Mouse (Mus musculus): ENCODE data around the gene Lyplal1. TPM values are rescaled to one million over a fixed set of nuclear protein-coding genes. Genes with fewer than 3 reads are reported as not detected.
A peak's percentile ranks its signal among the peaks of the same experiment; 100 is the strongest.

Lyplal1 gene
- 15.7 and 19.1 TPM in 2 replicates for polyA plus RNA-seq (2016; fragmentation: Nextera tagmentation; extraction: Ambion mirVana)

DNA sequence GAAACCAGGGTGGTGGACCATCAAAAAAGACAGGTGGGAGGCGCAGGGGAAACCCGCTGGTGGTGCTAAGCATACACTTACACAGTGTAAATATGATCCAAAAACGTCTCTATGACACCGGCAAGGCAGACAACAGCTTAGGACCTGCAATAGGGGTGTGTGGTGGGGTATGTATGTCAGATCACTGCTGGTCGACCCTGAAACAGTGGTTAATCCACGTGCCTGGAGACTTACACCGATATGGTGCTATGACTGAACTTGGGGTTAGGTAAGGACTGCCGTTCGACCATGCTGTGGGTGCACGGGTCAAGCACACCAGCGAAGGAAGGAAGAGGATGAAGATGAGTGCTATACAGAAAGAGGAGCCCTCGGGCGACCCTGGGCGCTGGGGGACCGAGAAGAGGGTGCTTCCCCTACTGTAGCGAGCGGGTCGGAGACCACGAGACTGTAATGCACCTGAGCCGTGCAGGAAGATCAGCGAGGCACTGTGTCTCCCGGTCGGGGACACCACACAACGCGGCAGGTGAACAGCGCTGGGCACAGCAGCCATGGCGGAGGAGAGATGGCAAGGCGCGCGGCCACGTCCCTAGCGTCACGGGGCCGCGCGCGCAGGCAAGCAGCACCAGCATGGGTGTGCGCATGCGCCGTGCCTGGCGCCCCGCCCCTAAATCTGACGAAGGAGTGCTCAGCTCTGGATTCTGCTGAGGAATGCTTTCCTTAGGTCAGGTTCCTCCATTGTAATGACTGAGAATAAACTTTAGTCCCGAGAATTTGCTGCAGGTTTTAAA lies at the start of gene Lyplal1:
Gene Lyplal1 (minus strand): TSS at position 610 of the 788 bp plus-strand sequence.
- no peaks in the 10 kb centered on the region for H3K9me3 ChIP-seq
- DNase-seq (ENCODE audit: low spot score), result peak; percentile 91
- H3K36me3 ChIP-seq, result peaks cover 5% of the 10 kb centered on the region; the same call in 1 of the 2 replicates
- H3K4me3 ChIP-seq, result peak within 1 kb of the TSS; percentile 69
- 5% methylated on average over 44 of the region's 44 CpGs for WGBS
- no peaks in the 10 kb centered on the region for H3K27me3 ChIP-seq (ENCODE audit: insufficient read depth, poor library complexity, severe bottlenecking)
- H3K27ac ChIP-seq, result peak within 1 kb of the TSS; percentile 96
- peaks cover 11% of the 10 kb centered on the region for H3K4me1 ChIP-seq (replicated peaks)

DNA sequence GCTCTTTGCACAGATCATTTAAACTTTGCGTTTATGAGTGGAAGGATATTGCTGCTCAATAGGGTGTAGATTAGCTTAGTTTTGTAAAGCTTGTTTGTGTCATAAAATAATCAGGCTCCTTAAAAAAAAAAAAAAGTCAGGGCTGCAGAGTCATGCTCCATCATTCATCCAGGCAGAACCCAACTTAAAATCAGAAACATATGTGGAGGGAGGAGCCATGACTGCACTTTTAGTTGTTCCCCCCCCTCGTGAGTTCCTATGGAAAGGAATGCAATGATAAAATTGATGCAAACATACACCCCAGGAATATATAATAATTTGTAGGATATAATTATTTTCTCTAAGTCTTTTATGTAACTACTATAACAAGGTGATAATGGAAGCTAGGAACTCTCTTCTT lies 46.5 kb upstream of the Lyplal1 start:
- H3K4me3 ChIP-seq, result no peak overlapping the region
- H3K27me3 ChIP-seq (ENCODE audit: insufficient read depth, poor library complexity, severe bottlenecking), result no peaks in the 10 kb centered on the region
- no peaks in the 10 kb centered on the region for H3K36me3 ChIP-seq
- H3K4me1 ChIP-seq (replicated peaks), result no peaks in the 10 kb centered on the region
- 62% methylated on average over 2 of the region's 2 CpGs for WGBS
- no peak for DNase-seq (ENCODE audit: low spot score)
- no peaks in the 10 kb centered on the region for H3K9me3 ChIP-seq
- H3K27ac ChIP-seq, result no peak overlapping the region

- WGBS, result 62% methylated on average over 12 of the region's 12 CpGs
- no peaks in the 10 kb centered on the region for H3K27me3 ChIP-seq (ENCODE audit: insufficient read depth, poor library complexity, severe bottlenecking)
- no peak overlapping the region for H3K4me3 ChIP-seq
- no peak overlapping the region for H3K27ac ChIP-seq
- H3K4me1 ChIP-seq (replicated peaks), result no peaks in the 10 kb centered on the region
- no peaks in the 10 kb centered on the region for H3K9me3 ChIP-seq
- no peak for DNase-seq (ENCODE audit: low spot score)
- no peaks in the 10 kb centered on the region for H3K36me3 ChIP-seq
These were observed 46.1 kb upstream of the Lyplal1 start for GRCm38 (mm10) chr1:186163206-186163605.

DNA sequence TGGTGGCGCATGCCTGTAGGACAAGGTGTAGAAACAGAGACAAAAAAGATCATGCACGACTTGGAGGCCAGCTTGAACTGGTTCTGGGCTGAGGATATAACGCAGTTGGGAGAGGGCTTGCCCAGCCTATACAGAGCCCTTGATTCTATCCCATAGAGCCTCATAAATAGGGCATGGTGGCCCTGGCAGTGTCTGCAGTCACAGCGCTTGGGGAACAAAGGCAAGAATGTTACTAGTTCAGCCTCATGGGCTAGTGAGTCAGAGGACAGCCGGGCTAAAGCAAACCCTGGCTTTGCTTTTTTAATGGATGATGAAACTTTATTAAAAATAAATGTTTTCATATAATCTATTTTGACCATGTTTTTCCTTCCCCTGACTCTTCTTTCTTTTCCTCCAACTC lies 33.3 kb upstream of the Lyplal1 start:
- DNase-seq (ENCODE audit: low spot score), result no peak
- Histone ChIP-seq H3K27ac (peak overlapping the region; percentile 59; the same call in 1 of the 2 replicates), H3K9me3 (no peaks in the 10 kb centered on the region), H3K36me3 (no peaks in the 10 kb centered on the region), H3K27me3 (ENCODE audit: insufficient read depth, poor library complexity, severe bottlenecking) (no peaks in the 10 kb centered on the region), H3K4me1 (replicated peaks) (0 out of 2 replicates have a peak, but pooled peaks cover 5% of the 10 kb centered on the region), H3K4me3 (no peak overlapping the region)
- WGBS, result 70% methylated on average over 5 of the region's 5 CpGs

DNA sequence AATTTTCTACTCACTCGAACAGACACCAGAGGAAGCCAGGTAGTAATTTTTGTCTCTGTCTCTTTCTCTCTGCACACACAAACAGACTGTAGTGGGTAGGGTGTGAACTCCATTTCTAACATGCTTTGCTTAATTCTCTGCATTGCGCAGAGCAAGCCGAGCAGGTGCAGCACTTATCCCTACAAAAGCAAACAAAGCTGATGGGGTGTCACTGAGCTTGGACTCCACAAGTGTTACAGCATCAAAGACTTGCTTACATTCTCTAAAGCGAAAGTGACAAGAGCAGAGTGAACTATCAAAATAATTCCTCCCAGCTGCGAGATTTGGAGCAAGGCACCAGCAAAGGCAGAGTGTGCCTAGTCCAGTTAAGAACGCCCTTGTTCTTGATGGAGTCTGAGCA lies 28.3 kb upstream of the Lyplal1 start:
- Histone ChIP-seq H3K4me3 (no peak overlapping the region), H3K27ac (no peak overlapping the region), H3K36me3 (no peaks in the 10 kb centered on the region), H3K27me3 (ENCODE audit: insufficient read depth, poor library complexity, severe bottlenecking) (no peaks in the 10 kb centered on the region), H3K4me1 (replicated peaks) (0 out of 2 replicates have a peak, but pooled peaks cover 2% of the 10 kb centered on the region), H3K9me3 (no peaks in the 10 kb centered on the region)
- 73% methylated on average over 6 of the region's 6 CpGs for WGBS
- no peak for DNase-seq (ENCODE audit: low spot score)

- Histone ChIP-seq H3K27ac (no peak overlapping the region), H3K4me1 (replicated peaks) (0 out of 2 replicates have a peak, but pooled peaks cover 6% of the 10 kb centered on the region), H3K36me3 (no peaks in the 10 kb centered on the region), H3K27me3 (ENCODE audit: insufficient read depth, poor library complexity, severe bottlenecking) (no peaks in the 10 kb centered on the region), H3K4me3 (no peak overlapping the region), H3K9me3 (no peaks in the 10 kb centered on the region)
- DNase-seq (ENCODE audit: low spot score), result no peak
- WGBS, result 88% methylated on average over 2 of the region's 2 CpGs
These were observed 23.1 kb upstream of the Lyplal1 start for GRCm38 (mm10) chr1:186140191-186140590.

GRCm38 (mm10) chr1:186137873-186138272 lies 20.8 kb upstream of the Lyplal1 start:
- 76% methylated on average over 12 of the region's 12 CpGs for WGBS
- H3K4me3 ChIP-seq, result no peak overlapping the region
- 0 out of 2 replicates have a peak, but pooled peaks cover 6% of the 10 kb centered on the region for H3K4me1 ChIP-seq (replicated peaks)
- H3K27ac ChIP-seq, result no peak overlapping the region
- no peaks in the 10 kb centered on the region for H3K27me3 ChIP-seq (ENCODE audit: insufficient read depth, poor library complexity, severe bottlenecking)
- H3K36me3 ChIP-seq, result no peaks in the 10 kb centered on the region
- no peak for DNase-seq (ENCODE audit: low spot score)
- no peaks in the 10 kb centered on the region for H3K9me3 ChIP-seq

DNA sequence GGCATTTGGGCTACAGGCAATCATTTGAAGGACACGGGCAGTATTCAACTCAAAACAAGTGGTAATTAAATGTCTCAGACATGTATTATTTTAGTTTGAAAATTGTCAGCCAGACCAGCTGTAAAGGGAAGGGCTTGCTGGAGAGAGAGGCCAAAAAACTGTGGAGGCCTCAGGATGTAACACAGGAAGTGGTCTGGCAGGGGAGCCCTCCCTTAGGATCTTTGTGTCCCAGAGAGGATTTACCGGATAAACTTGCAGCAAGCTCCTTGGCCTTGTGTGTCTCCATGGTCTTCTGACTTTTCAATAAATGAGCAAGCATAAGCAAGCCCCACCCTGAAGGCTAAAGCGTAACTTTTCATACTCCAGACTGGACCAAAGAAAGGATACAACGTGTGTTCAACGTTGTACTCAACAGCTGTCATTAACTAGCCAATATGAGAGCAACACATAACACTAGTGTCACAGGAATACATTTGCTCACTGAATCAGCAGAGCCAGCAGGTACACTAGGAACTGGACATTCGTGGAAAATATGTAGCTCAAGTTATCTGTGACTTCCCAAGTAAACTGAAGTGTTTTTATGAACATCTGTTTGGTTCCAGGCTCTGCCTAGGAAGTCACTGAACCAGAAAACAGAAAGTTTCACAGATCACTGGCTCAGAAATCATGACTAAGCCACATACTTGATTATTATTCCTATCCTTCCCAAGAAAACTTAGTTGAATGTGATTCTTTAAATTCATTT lies 19.7 kb upstream of the Lyplal1 start:
- H3K9me3 ChIP-seq, result no peaks in the 10 kb centered on the region
- DNase-seq (ENCODE audit: low spot score), result no peak
- H3K4me3 ChIP-seq, result no peak overlapping the region
- no peaks in the 10 kb centered on the region for H3K27me3 ChIP-seq (ENCODE audit: insufficient read depth, poor library complexity, severe bottlenecking)
- H3K27ac ChIP-seq, result no peak overlapping the region
- no peaks in the 10 kb centered on the region for H3K36me3 ChIP-seq
- 81% methylated on average over 6 of the region's 6 CpGs for WGBS
- H3K4me1 ChIP-seq (replicated peaks), result 0 out of 2 replicates have a peak, but pooled peaks cover 6% of the 10 kb centered on the region

- H3K36me3 ChIP-seq, result no peaks in the 10 kb centered on the region
- no peaks in the 10 kb centered on the region for H3K9me3 ChIP-seq
- WGBS, result 87% methylated on average over 3 of the region's 3 CpGs
- H3K4me1 ChIP-seq (replicated peaks), result 0 out of 2 replicates have a peak, but pooled peaks cover 4% of the 10 kb centered on the region
- no peak overlapping the region for H3K4me3 ChIP-seq
- no peak overlapping the region for H3K27ac ChIP-seq
- no peak for DNase-seq (ENCODE audit: low spot score)
- H3K27me3 ChIP-seq (ENCODE audit: insufficient read depth, poor library complexity, severe bottlenecking), result no peaks in the 10 kb centered on the region
These were observed 14.4 kb upstream of the Lyplal1 start for GRCm38 (mm10) chr1:186131465-186131864.

DNA sequence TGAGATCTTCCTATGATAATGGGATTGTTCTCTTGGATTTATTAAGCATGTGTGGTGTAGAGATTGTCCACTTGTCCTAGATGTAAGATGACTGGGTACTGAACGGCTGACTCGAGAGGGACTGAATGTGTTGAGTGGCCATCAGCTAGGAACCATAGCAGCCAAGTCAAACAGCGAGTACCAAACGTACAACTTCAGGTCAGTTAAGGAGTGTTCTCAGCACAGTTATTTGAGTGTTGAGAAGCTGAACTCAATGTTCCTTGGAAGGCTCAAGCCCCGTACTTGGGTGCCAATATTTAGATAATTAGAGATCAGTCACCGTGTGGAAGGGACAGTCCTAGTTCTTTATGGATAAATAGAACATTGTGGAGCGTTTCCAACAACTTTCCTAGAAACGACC lies 11.8 kb upstream of the Lyplal1 start:
- H3K27me3 ChIP-seq (ENCODE audit: insufficient read depth, poor library complexity, severe bottlenecking), result no peaks in the 10 kb centered on the region
- 92% methylated on average over 8 of the region's 8 CpGs for WGBS
- no peak overlapping the region for H3K27ac ChIP-seq
- no peak overlapping the region for H3K4me3 ChIP-seq
- H3K9me3 ChIP-seq, result no peaks in the 10 kb centered on the region
- DNase-seq (ENCODE audit: low spot score), result no peak
- 0 out of 2 replicates have a peak, but pooled peaks cover 3% of the 10 kb centered on the region for H3K4me1 ChIP-seq (replicated peaks)
- H3K36me3 ChIP-seq, result no peaks in the 10 kb centered on the region

GRCm38 (mm10) chr1:186126313-186126862 lies 9.3 kb upstream of the Lyplal1 start:
- Histone ChIP-seq H3K4me3 (no peak overlapping the region), H3K27me3 (ENCODE audit: insufficient read depth, poor library complexity, severe bottlenecking) (no peaks in the 10 kb centered on the region), H3K27ac (no peak overlapping the region), H3K4me1 (replicated peaks) (0 out of 2 replicates have a peak, but pooled peaks cover 3% of the 10 kb centered on the region), H3K9me3 (no peaks in the 10 kb centered on the region), H3K36me3 (no peaks in the 10 kb centered on the region)
- WGBS, result 85% methylated on average over 6 of the region's 6 CpGs
- no peak for DNase-seq (ENCODE audit: low spot score)

- Histone ChIP-seq H3K4me1 (replicated peaks) (0 out of 2 replicates have a peak, but pooled peaks cover 3% of the 10 kb centered on the region), H3K4me3 (no peak overlapping the region), H3K27ac (no peak overlapping the region), H3K27me3 (ENCODE audit: insufficient read depth, poor library complexity, severe bottlenecking) (no peaks in the 10 kb centered on the region), H3K36me3 (no peaks in the 10 kb centered on the region), H3K9me3 (no peaks in the 10 kb centered on the region)
- no peak for DNase-seq (ENCODE audit: low spot score)
These were observed 6.6 kb upstream of the Lyplal1 start for GRCm38 (mm10) chr1:186123690-186124089.

- Histone ChIP-seq H3K4me1 (replicated peaks) (peaks cover 11% of the 10 kb centered on the region), H3K4me3 (no peak overlapping the region), H3K36me3 (no peaks in the 10 kb centered on the region), H3K9me3 (no peaks in the 10 kb centered on the region), H3K27me3 (ENCODE audit: insufficient read depth, poor library complexity, severe bottlenecking) (no peaks in the 10 kb centered on the region), H3K27ac (no peak overlapping the region)
- 39% methylated on average over 5 of the region's 5 CpGs for WGBS
- no peak for DNase-seq (ENCODE audit: low spot score)
These were observed 2.7 kb upstream of the Lyplal1 start for GRCm38 (mm10) chr1:186119856-186120255.
